Comparison of ENCODE assay signal across 8 mouse cellular contexts in genomic region chr12:27341871-27342690, GRCm38 (mm10). TPM values are rescaled to one million over a fixed set of nuclear protein-coding genes. Genes with fewer than 3 reads are reported as not detected.
A peak's percentile ranks its signal among the peaks of the same experiment; 100 is the strongest.
DNase-seq lines count a peak whose midpoint lies in the region; ATAC-seq lines count a peak whose summit lies in the region.

Sox11 (minus strand) TSS chr12:27342574.

- peaks cover 3% of the 10 kb centered on the region for H3K4me1 ChIP-seq in forebrain, embryonic 14.5 days (ENCODE audit: control insufficient read depth, insufficient read depth, low read length)
- peaks cover 19% of the 10 kb centered on the region for H3K4me1 ChIP-seq in hindbrain, embryonic 13.5 days (replicated peaks)
- peaks cover 8% of the 10 kb centered on the region for H3K4me1 ChIP-seq in midbrain, embryonic 11.5 days (ENCODE audit: control insufficient read depth, insufficient read depth, low read length)

- peak; percentile 53 for ATAC-seq in forebrain, embryonic 14.5 days
- ATAC-seq in hindbrain, embryonic 13.5 days (ENCODE audit: low FRiP score), result peak; percentile 43
- peak; percentile 60 for ATAC-seq in midbrain, embryonic 11.5 days (ENCODE audit: low FRiP score)
- ATAC-seq in activated CD4-positive, CD25-positive, alpha-beta regulatory T cell, adult 4 months, result no peak

- WGBS in forebrain, embryonic 14.5 days, result under 1% methylated on average over 78 of the region's 95 CpGs
- WGBS in hindbrain, embryonic 13.5 days, result under 1% methylated on average over 88 of the region's 95 CpGs
- WGBS in midbrain, embryonic 11.5 days, result under 1% methylated on average over 72 of the region's 95 CpGs

- peaks cover 19% of the 10 kb centered on the region for H3K36me3 ChIP-seq in forebrain, embryonic 14.5 days (ENCODE audit: control insufficient read depth, insufficient read depth, low read length)
- no peaks in the 10 kb centered on the region for H3K36me3 ChIP-seq in hindbrain, embryonic 13.5 days
- peaks cover 9% of the 10 kb centered on the region for H3K36me3 ChIP-seq in midbrain, embryonic 11.5 days (ENCODE audit: control insufficient read depth, insufficient read depth, low read length)

- DNase-seq in urinary bladder, adult 2 months (ENCODE audit: low spot score), result peak; percentile 23
- DNase-seq in urinary bladder, postnatal 10 days (ENCODE audit: low spot score), result no peak
- DNase-seq in forebrain, embryonic 14.5 days (ENCODE audit: low spot score), result peak; percentile 83
- peak; percentile 20 to 46 for DNase-seq in left cerebral cortex, adult 9 months (ENCODE audit: low spot score in 2 of 2)
- DNase-seq in midbrain, embryonic 11.5 days (ENCODE audit: low spot score, missing footprints), result peak; percentile 97
- peak; percentile 35 for DNase-seq in testis, postnatal 14 days (ENCODE audit: low spot score)

- no peaks in the 10 kb centered on the region for H3K27me3 ChIP-seq in forebrain, embryonic 14.5 days (replicated peaks; ENCODE audit: control insufficient read depth, insufficient read depth, low read length)
- H3K27me3 ChIP-seq in hindbrain, embryonic 13.5 days, result no peaks in the 10 kb centered on the region
- no peaks in the 10 kb centered on the region for H3K27me3 ChIP-seq in midbrain, embryonic 11.5 days (ENCODE audit: control insufficient read depth, insufficient read depth, low read length)

- peak within 1 kb of the TSS; percentile 100 for H3K4me3 ChIP-seq in forebrain, embryonic 14.5 days (ENCODE audit: low read depth, low read length)
- peak within 1 kb of the TSS; percentile 100 for H3K4me3 ChIP-seq in hindbrain, embryonic 13.5 days
- H3K4me3 ChIP-seq in midbrain, embryonic 11.5 days (ENCODE audit: low read depth, low read length), result peak within 1 kb of the TSS; percentile 99

- peak within 1 kb of the TSS; percentile 100 for H3K9ac ChIP-seq in forebrain, embryonic 14.5 days (ENCODE audit: low read length)
- peak within 1 kb of the TSS; percentile 100 for H3K9ac ChIP-seq in hindbrain, embryonic 13.5 days
- peak within 1 kb of the TSS; percentile 100 for H3K9ac ChIP-seq in midbrain, embryonic 11.5 days (ENCODE audit: low read length)

- H3K27ac ChIP-seq in forebrain, embryonic 14.5 days (ENCODE audit: low read depth, low read length), result peak within 1 kb of the TSS; percentile 100
- peak within 1 kb of the TSS; percentile 100 for H3K27ac ChIP-seq in hindbrain, embryonic 13.5 days
- H3K27ac ChIP-seq in midbrain, embryonic 11.5 days (ENCODE audit: low read depth, low read length), result peak within 1 kb of the TSS; percentile 99

- no peaks in the 10 kb centered on the region for H3K9me3 ChIP-seq in forebrain, embryonic 14.5 days (replicated peaks; ENCODE audit: control insufficient read depth, low read length)
- no peaks in the 10 kb centered on the region for H3K9me3 ChIP-seq in hindbrain, embryonic 13.5 days
- no peaks in the 10 kb centered on the region for H3K9me3 ChIP-seq in midbrain, embryonic 11.5 days (ENCODE audit: control insufficient read depth, low read length)

- peak within 1 kb of the TSS; percentile 76 for H3K4me2 ChIP-seq in forebrain, embryonic 14.5 days (ENCODE audit: low read length)
- H3K4me2 ChIP-seq in hindbrain, embryonic 13.5 days, result peak within 1 kb of the TSS; percentile 66
- H3K4me2 ChIP-seq in midbrain, embryonic 11.5 days, result peak within 1 kb of the TSS; percentile 69

RNA-seq across cellular contexts. Expression of gene Sox11, which starts in this region (rescaled TPM):
- polyA plus RNA-seq in urinary bladder, adult 2 months (2012; rRNA removed), result 0.31 and 0.33 TPM in 2 replicates
- polyA plus RNA-seq in forebrain, embryonic 14.5 days (2014; fragmentation: Nextera tagmentation; extraction: Ambion mirVana), result 948 and 1,039 TPM in 2 replicates
- polyA plus RNA-seq in hindbrain, embryonic 13.5 days (2015; fragmentation: Nextera tagmentation; extraction: Ambion mirVana), result 574 and 588 TPM in 2 replicates
- 618 and 725 TPM in 2 replicates for polyA plus RNA-seq in midbrain, embryonic 11.5 days (2014; fragmentation: Nextera tagmentation; extraction: Ambion mirVana)
- polyA plus RNA-seq in activated CD4-positive, CD25-positive, alpha-beta regulatory T cell, adult 4 months (2017; shearing (Covaris generic)), result under 1 TPM in 1 of 2 experiments, not detected in 1; 0.11 TPM

Comparison
In these comparisons a context has a peak if more than half of its experiments do, and no peak if none do; other contexts are left out.
1. RNA of gene Sox11 (polyA plus RNA-seq): 948 to 1,039 TPM in forebrain, embryonic 14.5 days, 618 to 725 TPM in midbrain, embryonic 11.5 days and 574 to 588 TPM in hindbrain, embryonic 13.5 days; 0.31 to 0.33 TPM in urinary bladder, adult 2 months and 0.11 TPM in activated CD4-positive, CD25-positive, alpha-beta regulatory T cell, adult 4 months; every median in the first group is over 100 times any median in the second.
2. Peak in DNase-seq in urinary bladder, adult 2 months; RNA of the gene not detected or under 1 TPM.
3. Peak in every context shown above with its lines, with median percentiles within 50 percentile points of each other: H3K27ac ChIP-seq, H3K4me2 ChIP-seq, H3K4me3 ChIP-seq and H3K9ac ChIP-seq.